Mouse (Mus musculus) neural tube, embryonic 12.5 days (tissue): ENCODE measurements around the gene Serpinf1. TPM values are rescaled to one million over a fixed set of nuclear protein-coding genes. Genes with fewer than 3 reads are reported as not detected.
A peak's percentile ranks its signal among the peaks of the same experiment; 100 is the strongest.
"Not testable (repeated sequence)": the region's sequence is repeated elsewhere in the genome, so short reads cannot be mapped to it uniquely, and the experiment has no call there.

Source experiments
- ATAC-seq: fragments of 200-750 bp; cut with Nextera tagmentation; 2 replicates; pipeline ENCODE4 v1.8.0; 2017; ENCODE audit warnings: low read depth, mild to moderate bottlenecking, moderate TSS enrichment, moderate library complexity; ENCODE audit not compliant: low FRiP score
- H3K27ac ChIP-seq: fragments of 300-500 bp; sonication (generic); 2 replicates; pipeline ENCODE4 v1.5.1; 2016
- H3K27me3 ChIP-seq: fragments of 300-500 bp; sonication (generic); replicated peaks from 2 replicates; pipeline ENCODE4 v1.6.1; 2016; ENCODE audit warnings: mild to moderate bottlenecking
- H3K36me3 ChIP-seq: fragments of 300-500 bp; sonication (generic); 2 replicates; pipeline ENCODE4 v1.6.1; 2016; ENCODE audit warnings: mild to moderate bottlenecking
- H3K4me1 ChIP-seq: fragments of 300-500 bp; sonication (generic); 2 replicates; pipeline ENCODE4 v1.6.1; 2016
- H3K4me2 ChIP-seq: fragments of 300-500 bp; sonication (generic); replicated peaks from 2 replicates; pipeline ENCODE4 v1.6.1; 2016; ENCODE audit warnings: mild to moderate bottlenecking
- H3K4me3 ChIP-seq: fragments of 300-500 bp; sonication (generic); 2 replicates; pipeline ENCODE4 v1.5.1; 2016
- H3K9ac ChIP-seq: fragments of 300-500 bp; sonication (generic); 2 replicates; pipeline ENCODE4 v1.6.1; 2016; ENCODE audit warnings: mild to moderate bottlenecking
- H3K9me3 ChIP-seq: fragments of 300-500 bp; sonication (generic); 2 replicates; pipeline ENCODE4 v1.6.1; 2016; ENCODE audit warnings: mild to moderate bottlenecking
- WGBS: fragments of 180-500 bp; shearing (Covaris S2); methylation state at CpG from one replicate; pipeline ENCODE4 v1.1.7; 2016; 5-methylcytosine and 5-hydroxymethylcytosine counted together
- polyA plus RNA-seq: library from polyadenylated mRNA; unstranded; fragments of >200 nt; fragmentation: Nextera tagmentation; extraction: Ambion mirVana; gene quantifications from 2 replicates; pipeline ENCODE4 v1.2.1, GENCODE M21; 2016

Gene Serpinf1
- polyA plus RNA-seq, 1 experiment from 2014 or later: 73.2 TPM

DNA sequence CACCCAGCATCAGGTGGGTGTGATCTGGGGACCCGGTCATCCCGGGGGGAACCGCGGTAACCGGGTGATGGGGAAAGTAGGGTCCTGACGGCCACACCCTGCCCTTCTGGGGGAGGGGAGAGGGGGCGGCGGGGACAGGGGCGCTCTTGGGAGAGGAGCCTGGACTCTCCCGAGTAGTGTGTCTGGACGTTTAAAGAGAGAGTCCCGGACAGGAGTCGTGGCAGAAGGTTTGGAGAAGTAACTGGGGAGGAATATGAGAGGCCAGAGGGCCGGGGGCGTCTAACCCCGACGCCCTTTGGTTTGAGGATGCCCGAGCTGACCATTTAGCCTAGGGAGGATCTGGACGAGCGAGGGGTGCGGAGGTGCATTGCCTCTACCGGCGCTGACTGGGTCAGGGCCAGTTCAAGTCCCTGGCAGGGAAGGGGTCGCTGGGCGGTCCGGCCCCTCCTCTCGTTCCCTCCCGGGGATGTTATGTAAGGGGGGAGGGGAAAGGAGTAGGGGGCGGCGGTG, 39.3 kb upstream of the Serpinf1 start:
- ATAC-seq: peak; percentile 52
- WGBS: under 1% methylated on average over 29 of the region's 30 CpGs
- no peaks in the 10 kb centered on the region; the same call in 1 of the 2 replicates for H3K27me3 ChIP-seq
- H3K4me1 ChIP-seq: peaks cover 24% of the 10 kb centered on the region
- peak overlapping the region; percentile 76 for H3K9ac ChIP-seq
- H3K9me3 ChIP-seq: no peaks in the 10 kb centered on the region
- 0 out of 2 replicates have a peak overlapping the region, but pooled peaks have one; percentile 1 for H3K27ac ChIP-seq
- H3K4me2 ChIP-seq: peak overlapping the region; percentile 98
- H3K36me3 ChIP-seq: peaks cover 16% of the 10 kb centered on the region
- H3K4me3 ChIP-seq: peak overlapping the region; percentile 63

DNA sequence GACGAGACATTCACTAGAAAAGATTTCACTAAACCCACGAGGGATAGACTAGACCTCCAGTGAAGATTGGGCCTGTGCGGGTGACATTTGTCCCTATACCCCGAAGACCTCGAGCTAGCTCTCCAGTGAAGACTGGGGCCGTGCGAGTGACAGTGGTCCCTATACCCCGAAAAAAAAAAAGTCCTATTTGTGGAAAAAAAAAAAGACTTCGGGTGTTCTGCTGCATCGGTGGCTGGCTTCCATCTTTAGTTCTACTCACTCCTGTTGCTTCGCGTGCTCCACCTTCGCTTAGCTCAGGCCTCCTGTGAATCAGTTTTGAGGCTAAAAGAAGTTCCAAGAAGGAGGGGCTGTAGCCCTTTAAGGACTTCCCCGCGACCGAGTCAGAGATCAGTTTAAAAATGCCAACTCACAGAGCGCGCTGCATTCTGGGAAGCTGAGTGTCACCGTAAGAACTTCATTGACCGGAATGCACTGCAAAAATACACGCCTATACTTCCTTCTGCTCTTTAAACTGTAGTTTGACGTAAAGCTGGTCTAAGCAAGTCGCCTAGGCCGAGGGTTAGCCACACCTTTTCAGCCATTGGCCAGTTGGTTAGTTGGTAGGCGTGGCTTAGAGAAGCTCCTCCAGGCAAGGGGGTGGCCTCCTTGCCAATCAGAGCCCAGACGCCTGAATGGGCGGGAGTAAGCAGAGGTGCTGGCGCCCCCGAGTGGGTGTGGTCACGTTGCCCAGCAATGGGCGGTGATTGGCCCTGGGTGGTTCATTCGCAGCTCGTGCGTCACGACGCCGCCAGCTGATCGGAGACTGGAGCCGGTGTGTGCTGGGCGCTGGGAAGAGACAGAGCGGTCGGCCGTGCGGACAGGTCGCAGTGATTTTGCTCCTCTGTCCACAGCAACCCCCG, 38.6 kb upstream of the Serpinf1 start, which contains the start of gene Tlcd2:
TSS of gene Tlcd2 (plus strand) at position 872 of the 899 bp plus-strand sequence.
- Histone ChIP-seq H3K4me1 (peaks cover 24% of the 10 kb centered on the region), H3K36me3 (peaks cover 16% of the 10 kb centered on the region), H3K27me3 (no peaks in the 10 kb centered on the region; the same call in 1 of the 2 replicates), H3K4me3 (peak within 1 kb of the TSS; percentile 63), H3K9me3 (no peaks in the 10 kb centered on the region), H3K4me2 (peak within 1 kb of the TSS; percentile 98), H3K9ac (peak within 1 kb of the TSS; percentile 76), H3K27ac (peak within 1 kb of the TSS; percentile 60)
- under 1% methylated on average over 46 of the region's 46 CpGs for WGBS
- ATAC-seq: peak; percentile 93

DNA sequence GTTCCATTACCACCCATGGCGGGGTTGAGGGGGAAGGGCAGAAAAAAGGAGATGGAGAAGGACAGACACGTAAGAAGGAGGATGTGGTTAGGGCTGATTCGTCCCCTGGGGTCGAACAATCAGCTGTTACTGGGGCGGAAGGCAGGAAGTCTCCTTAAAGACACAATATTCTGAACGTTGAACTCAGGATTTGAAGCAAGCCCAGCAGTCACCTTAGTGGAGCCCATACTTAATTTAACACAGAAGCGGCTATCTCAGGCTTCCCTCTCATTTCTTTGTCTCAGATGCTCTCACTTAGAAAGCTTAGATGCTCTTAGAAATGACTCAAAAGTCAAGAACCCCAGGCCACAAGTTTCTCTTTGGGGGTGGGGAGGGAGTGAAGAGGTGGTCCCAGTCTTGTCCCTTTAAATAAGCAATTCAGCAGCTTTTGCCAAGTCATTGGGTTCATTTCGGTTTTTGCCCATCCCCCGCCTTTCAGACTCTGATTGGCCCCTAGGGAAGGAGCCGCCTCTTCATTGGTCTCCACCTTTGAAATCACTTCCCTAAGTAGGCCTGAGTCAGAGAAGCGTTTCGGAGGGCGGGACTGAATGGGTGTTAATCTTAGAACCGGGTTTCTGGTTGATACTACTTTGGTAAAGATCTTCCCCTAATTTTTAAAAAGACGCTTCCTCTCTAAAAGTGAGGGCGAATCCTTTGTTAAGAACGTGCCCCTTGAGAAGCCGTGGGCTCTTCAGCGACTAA, 37.8 kb upstream of the Serpinf1 start:
- Histone ChIP-seq H3K36me3 (peaks cover 8% of the 10 kb centered on the region; the same call in 1 of the 2 replicates), H3K27ac (peak overlapping the region; percentile 60; the same call in 1 of the 2 replicates), H3K4me3 (peak overlapping the region; percentile 41), H3K9ac (peak overlapping the region; percentile 38), H3K4me2 (peak overlapping the region; percentile 72), H3K9me3 (no peaks in the 10 kb centered on the region), H3K27me3 (no peaks in the 10 kb centered on the region; the same call in 1 of the 2 replicates), H3K4me1 (peaks cover 25% of the 10 kb centered on the region)
- peak; percentile 45 for ATAC-seq
- 2% methylated on average over 19 of the region's 19 CpGs for WGBS

DNA sequence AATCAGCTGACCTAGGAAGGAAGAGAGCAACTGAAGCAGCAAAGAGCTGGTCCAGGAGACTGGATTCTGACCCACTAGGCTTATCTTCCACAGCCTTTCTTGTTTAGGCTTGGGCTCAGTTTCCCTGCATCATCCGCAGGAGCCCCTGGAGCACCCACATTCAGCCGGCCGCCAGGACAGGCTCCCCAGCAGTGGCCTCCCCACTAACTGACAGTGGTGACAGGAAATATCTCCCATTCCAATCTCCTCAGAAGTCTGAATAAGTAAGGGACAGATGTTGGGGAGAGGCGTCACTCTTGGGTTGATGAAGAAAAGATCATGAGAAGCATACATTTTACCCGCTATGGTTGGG, 37.2 kb upstream of the Serpinf1 start:
- H3K9ac ChIP-seq: 0 out of 2 replicates have a peak overlapping the region, but pooled peaks have one; percentile 2

DNA sequence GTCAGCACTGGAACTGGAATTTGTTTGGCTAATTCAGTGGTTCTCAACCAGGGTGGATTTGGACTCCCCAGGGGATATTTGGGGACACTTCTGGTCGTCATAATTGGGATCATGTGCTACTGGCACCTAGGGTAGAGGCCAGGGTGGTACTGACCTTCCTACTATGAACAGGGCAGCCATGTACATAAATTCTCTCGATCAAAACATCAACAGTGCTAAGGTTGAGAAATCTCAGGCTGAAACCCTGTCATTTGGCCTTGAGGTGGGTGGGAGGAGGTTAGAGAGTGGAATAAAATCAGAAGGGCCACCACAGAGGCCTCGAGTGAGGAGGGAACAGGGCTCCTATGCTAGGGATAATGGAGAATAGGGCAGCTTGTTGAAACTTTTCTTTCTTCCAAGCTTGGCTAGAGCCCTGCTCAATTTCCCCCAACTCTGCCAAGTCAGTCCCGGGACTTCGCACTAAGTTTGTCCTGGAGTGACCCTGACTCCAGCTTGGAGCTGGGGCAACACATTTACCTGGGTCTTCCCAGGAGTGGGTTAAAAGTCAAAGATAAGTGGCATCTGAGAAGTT, 36.7 kb upstream of the Serpinf1 start:
- H3K4me2 ChIP-seq: peak overlapping the region; percentile 72; the same call in 1 of the 2 replicates
- no peak overlapping the region for H3K27ac ChIP-seq

More for the DNA sequence above, 37.2 kb upstream of the Serpinf1 start:
- 33% methylated on average over 5 of the region's 5 CpGs for WGBS
- Histone ChIP-seq H3K36me3 (0 out of 2 replicates have a peak, but pooled peaks cover 3% of the 10 kb centered on the region), H3K27me3 (no peaks in the 10 kb centered on the region; the same call in 1 of the 2 replicates), H3K4me3 (no peak overlapping the region), H3K4me1 (peaks cover 30% of the 10 kb centered on the region), H3K9me3 (no peaks in the 10 kb centered on the region), H3K27ac (no peak overlapping the region), H3K4me2 (peak overlapping the region; percentile 72)
- no peak for ATAC-seq

DNA sequence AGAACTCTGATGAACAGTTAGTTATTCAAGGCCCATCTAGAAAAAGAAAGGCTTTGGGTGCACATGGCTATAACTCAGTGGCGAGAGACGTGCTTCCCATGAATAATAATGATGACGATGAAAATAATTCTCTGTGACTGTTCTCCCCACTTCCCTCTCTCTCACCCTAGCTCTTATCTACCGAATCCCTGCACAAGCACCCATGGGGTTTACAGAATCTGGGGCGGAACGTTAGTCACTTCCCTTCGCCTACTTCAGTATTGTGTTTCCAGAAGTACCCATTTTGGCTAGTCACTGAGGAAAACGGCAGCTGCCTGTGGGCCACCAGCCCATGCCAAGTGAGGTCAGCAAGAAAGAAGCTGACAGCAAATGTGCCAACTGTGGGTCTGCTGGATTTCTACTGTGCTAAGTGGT, 36.1 kb upstream of the Serpinf1 start:
- no peaks in the 10 kb centered on the region for H3K36me3 ChIP-seq
- no peak overlapping the region for H3K9ac ChIP-seq
- 81% methylated on average over 8 of the region's 8 CpGs for WGBS
- no peaks in the 10 kb centered on the region for H3K9me3 ChIP-seq
- no peak overlapping the region for H3K4me2 ChIP-seq
- H3K4me3 ChIP-seq: no peak overlapping the region
- no peaks in the 10 kb centered on the region; the same call in 1 of the 2 replicates for H3K27me3 ChIP-seq
- no peak overlapping the region for H3K27ac ChIP-seq
- peaks cover 39% of the 10 kb centered on the region for H3K4me1 ChIP-seq
- ATAC-seq: no peak

More for the DNA sequence above, 36.7 kb upstream of the Serpinf1 start:
- ATAC-seq: no peak
- Histone ChIP-seq H3K27me3 (no peaks in the 10 kb centered on the region; the same call in 1 of the 2 replicates), H3K9me3 (no peaks in the 10 kb centered on the region), H3K36me3 (no peaks in the 10 kb centered on the region), H3K4me3 (no peak overlapping the region), H3K4me1 (peaks cover 33% of the 10 kb centered on the region), H3K9ac (no peak overlapping the region)
- 85% methylated on average over 5 of the region's 5 CpGs for WGBS

DNA sequence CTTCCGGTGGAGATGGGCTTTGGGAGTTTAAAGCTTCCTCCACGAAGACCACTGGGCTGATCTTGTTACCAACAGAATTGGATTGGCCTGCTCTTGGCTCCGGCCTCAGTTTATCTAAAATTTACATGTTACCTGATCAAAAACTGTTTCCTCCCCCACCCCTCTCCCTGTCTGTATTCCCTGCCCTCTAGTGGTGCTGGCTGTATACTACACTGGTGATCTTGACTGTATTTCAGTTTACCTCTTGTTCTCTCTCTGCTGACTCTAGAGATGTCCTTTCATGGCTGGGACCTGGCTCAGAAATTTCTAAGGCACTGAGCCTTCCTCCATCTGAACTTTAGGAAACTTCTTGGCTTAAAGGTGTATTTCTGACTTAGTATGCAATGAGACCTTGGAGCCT, 35.7 kb upstream of the Serpinf1 start:
- Histone ChIP-seq H3K9me3 (no peaks in the 10 kb centered on the region), H3K27me3 (no peaks in the 10 kb centered on the region; the same call in 1 of the 2 replicates), H3K4me3 (no peak overlapping the region), H3K9ac (no peak overlapping the region), H3K4me1 (peaks cover 42% of the 10 kb centered on the region), H3K27ac (no peak overlapping the region), H3K4me2 (no peak overlapping the region), H3K36me3 (no peaks in the 10 kb centered on the region)
- no peak for ATAC-seq
- 27% methylated on average over 3 of the region's 3 CpGs for WGBS

DNA sequence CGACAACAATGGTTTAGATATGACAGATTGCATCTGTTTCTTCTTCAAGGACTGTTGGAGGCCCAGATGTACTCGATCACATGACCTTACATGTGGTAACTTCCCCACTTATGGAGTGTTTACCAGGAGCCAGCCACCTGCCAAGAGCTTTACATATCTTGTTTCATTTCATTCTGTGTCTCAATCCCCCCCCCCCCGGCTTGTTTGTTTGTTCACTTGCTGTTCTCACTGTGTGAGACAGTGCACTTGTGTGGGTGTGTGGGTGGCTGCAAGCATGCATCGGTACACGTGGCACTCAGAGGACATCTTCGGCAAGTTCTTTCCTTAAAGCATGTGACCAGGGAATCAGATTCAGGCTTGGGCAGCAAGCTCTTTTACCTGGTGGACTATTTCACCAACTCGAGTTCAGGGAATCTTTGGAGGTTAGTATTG, 34.0 kb upstream of the Serpinf1 start:
- no peaks in the 10 kb centered on the region for H3K9me3 ChIP-seq
- no peak overlapping the region for H3K9ac ChIP-seq
- no peak overlapping the region for H3K4me3 ChIP-seq
- no peaks in the 10 kb centered on the region for H3K36me3 ChIP-seq
- no peaks in the 10 kb centered on the region for H3K27me3 ChIP-seq
- peaks cover 27% of the 10 kb centered on the region for H3K4me1 ChIP-seq
- no peak overlapping the region for H3K4me2 ChIP-seq
- no peak overlapping the region for H3K27ac ChIP-seq
- WGBS: 91% methylated on average over 7 of the region's 7 CpGs
- no peak for ATAC-seq

DNA sequence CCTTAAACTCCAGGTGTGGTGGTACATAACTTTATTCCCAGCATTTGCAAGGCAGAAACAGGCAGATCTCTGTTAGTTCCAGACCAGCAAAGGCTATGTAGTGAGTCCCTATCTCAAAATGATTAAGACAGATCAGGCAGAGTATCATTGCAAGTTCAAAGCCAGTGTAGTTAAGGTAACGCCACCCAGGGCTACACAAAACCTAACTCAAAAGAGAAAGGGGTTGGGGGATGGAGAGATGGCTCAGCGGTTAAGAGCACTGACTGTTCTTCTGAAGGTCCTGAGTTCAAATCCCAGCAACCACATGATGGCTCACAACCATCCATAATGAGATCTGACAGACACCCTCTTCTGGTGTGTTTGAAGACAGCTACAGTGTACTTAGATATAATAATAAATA, 33.5 kb upstream of the Serpinf1 start:
- ATAC-seq, H3K4me2 ChIP-seq, H3K27me3 ChIP-seq, H3K36me3 ChIP-seq, H3K9ac ChIP-seq, H3K4me3 ChIP-seq, H3K27ac ChIP-seq, H3K9me3 ChIP-seq: not testable (repeated sequence)
- H3K4me1 ChIP-seq: peaks cover 27% of the 10 kb centered on the region
- 91% methylated on average over 2 of the region's 2 CpGs for WGBS

DNA sequence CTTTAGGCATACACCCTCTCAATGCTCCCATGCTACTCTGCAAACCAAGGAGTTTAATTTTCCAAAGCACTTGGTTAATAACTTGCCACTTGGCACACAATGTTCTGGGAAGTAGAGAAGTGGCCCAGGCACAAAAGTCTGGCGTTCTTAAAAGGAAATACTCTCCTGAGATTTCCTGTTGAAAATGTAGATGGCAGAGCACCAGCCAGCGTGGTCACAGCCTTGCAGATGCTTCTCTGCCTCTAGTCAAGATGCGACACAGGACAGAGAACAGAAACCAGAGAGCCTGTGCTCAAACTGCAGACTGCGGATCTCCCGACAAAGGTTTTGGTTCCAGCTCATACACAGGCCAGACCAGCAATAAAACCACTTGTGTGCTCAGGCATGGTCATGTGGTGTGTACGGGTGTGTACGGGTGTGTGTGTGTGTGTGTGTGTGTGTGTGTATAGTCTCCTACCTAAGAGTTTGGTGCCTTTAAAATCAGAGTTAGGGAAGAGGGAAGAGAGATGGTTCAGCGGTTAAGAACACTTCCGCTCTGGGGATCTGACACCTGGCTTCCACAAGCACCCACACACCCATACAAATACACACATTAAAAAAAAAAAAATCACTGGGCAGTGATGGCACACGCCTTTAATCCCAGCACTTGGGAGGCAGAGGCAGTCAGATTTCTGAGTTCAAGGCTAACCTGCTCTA, 32.7 kb upstream of the Serpinf1 start:
- no peaks in the 10 kb centered on the region for H3K36me3 ChIP-seq
- 0 out of 2 replicates have a peak overlapping the region, but pooled peaks have one; percentile 27 for H3K27ac ChIP-seq
- peak overlapping the region; percentile 63; the same call in 1 of the 2 replicates for H3K4me3 ChIP-seq
- peak overlapping the region; percentile 49; the same call in 1 of the 2 replicates for H3K9ac ChIP-seq
- WGBS: 77% methylated on average over 10 of the region's 10 CpGs
- peak overlapping the region; percentile 99 for H3K4me2 ChIP-seq
- ATAC-seq: no peak
- H3K9me3 ChIP-seq: no peaks in the 10 kb centered on the region
- H3K4me1 ChIP-seq: peaks cover 26% of the 10 kb centered on the region
- no peaks in the 10 kb centered on the region for H3K27me3 ChIP-seq
